Comparison of ENCODE assay signal across 25 mouse cellular contexts in genomic region chr10:31535046-31535445, GRCm38 (mm10).
"Had no signal": no experiment of that assay in that cellular context is flagged by ENCODE, and none has a peak within 500 bp of the region (broad histone marks: within the 10 kb centered on the region; RNA-seq: fewer than 3 reads in every experiment).

No protein-coding gene starts in this region.

- H3K4me3 ChIP-seq: gastrocnemius, adult 2 months; heart, embryonic 10.5 days; heart, embryonic 12.5 days; hindbrain, embryonic 10.5 days; hindbrain, embryonic 12.5 days; intestine, embryonic 15.5 days; layer of hippocampus, adult 2 months; limb, embryonic 13.5 days; limb, embryonic 15.5 days; liver, embryonic 12.5 days had no signal

- H3K4me2 ChIP-seq: heart, embryonic 12.5 days; hindbrain, embryonic 12.5 days; hindbrain, embryonic 14.5 days; intestine, embryonic 15.5 days; limb, embryonic 13.5 days; limb, embryonic 15.5 days; liver, embryonic 12.5 days had no signal

- H3K9me3 ChIP-seq: heart, embryonic 10.5 days; heart, embryonic 12.5 days; hindbrain, embryonic 10.5 days; hindbrain, embryonic 12.5 days; intestine, embryonic 15.5 days; limb, embryonic 13.5 days; limb, embryonic 15.5 days; liver, embryonic 12.5 days had no signal

- H3K4me1 ChIP-seq: hindbrain, embryonic 10.5 days; hindbrain, embryonic 12.5 days; limb, embryonic 15.5 days; liver, embryonic 12.5 days had no signal

- H3K27me3 ChIP-seq: heart, embryonic 12.5 days; hindbrain, embryonic 12.5 days; intestine, embryonic 15.5 days; limb, embryonic 13.5 days; limb, embryonic 15.5 days; liver, embryonic 12.5 days had no signal

- H3K27ac ChIP-seq: gastrocnemius, adult 2 months; heart, embryonic 10.5 days; hindbrain, embryonic 10.5 days; hindbrain, embryonic 12.5 days; hindbrain, embryonic 14.5 days; intestine, embryonic 15.5 days; layer of hippocampus, adult 2 months; limb, embryonic 13.5 days; limb, embryonic 15.5 days; liver, embryonic 12.5 days had no signal

- DNase-seq: gastrocnemius, adult 2 months; gastrocnemius, postnatal 10 days; gastrocnemius, postnatal 25 days; heart, adult 18-20 months; heart, postnatal 10 days; heart, postnatal 4 days; kidney, adult 18-20 months; kidney, adult 8-10 months; kidney, postnatal 10 days; kidney, postnatal 25 days; kidney, postnatal 4 days; left cerebral cortex, postnatal 4 days had no signal

- ATAC-seq: hindbrain, embryonic 16.5 days; inflammation-experienced regulatory T-cells, adult 6 months; intestine, embryonic 15.5 days; intestine, postnatal 0 days; liver, embryonic 12.5 days had no signal

- H3K9ac ChIP-seq: heart, embryonic 12.5 days; hindbrain, embryonic 12.5 days; hindbrain, embryonic 14.5 days; intestine, embryonic 15.5 days; limb, embryonic 13.5 days; limb, embryonic 15.5 days; liver, embryonic 12.5 days had no signal

- H3K36me3 ChIP-seq: heart, embryonic 10.5 days; hindbrain, embryonic 12.5 days; intestine, embryonic 15.5 days; limb, embryonic 15.5 days; liver, embryonic 12.5 days had no signal
